ENCODE assay signal across 8 mouse cellular contexts in genomic region chr5:51551852-51552482, GRCm38 (mm10). TPM values are rescaled to one million over a fixed set of nuclear protein-coding genes. Genes with fewer than 3 reads are reported as not detected.
A peak's percentile ranks its signal among the peaks of the same experiment; 100 is the strongest.
DNase-seq lines count a peak whose midpoint lies in the region; ATAC-seq and TF ChIP-seq lines count a peak whose summit lies in the region.

No protein-coding gene starts in this region.

- no peaks in the 10 kb centered on the region for H3K36me3 ChIP-seq in forebrain, postnatal 0 days (ENCODE audit: insufficient read depth)
- H3K36me3 ChIP-seq in liver, embryonic 16.5 days (ENCODE audit: control insufficient read depth, insufficient read depth) = no peaks in the 10 kb centered on the region
- H3K36me3 ChIP-seq in splenic B cell, adult 2 months (ENCODE audit: control insufficient read depth, insufficient read depth, low read length, poor library complexity, severe bottlenecking) = no peaks in the 10 kb centered on the region

- ATAC-seq in forebrain, postnatal 0 days = no peak
- no peak for ATAC-seq in liver, embryonic 16.5 days (ENCODE audit: low read depth)

- H3K9me3 ChIP-seq in forebrain, postnatal 0 days (ENCODE audit: low read length) = no peaks in the 10 kb centered on the region
- H3K9me3 ChIP-seq in liver, embryonic 16.5 days (replicated peaks; ENCODE audit: control insufficient read depth, low read length) = no peaks in the 10 kb centered on the region

- H3K27ac ChIP-seq in forebrain, postnatal 0 days (ENCODE audit: low read depth, low read length) = peak overlapping the region; percentile 73
- H3K27ac ChIP-seq in liver, embryonic 16.5 days (ENCODE audit: low read length) = peak overlapping the region; percentile 58

- 7% methylated on average over 12 of the region's 12 CpGs for whole genome bisulfite sequencing in forebrain, postnatal 0 days
- WGBS in liver, embryonic 16.5 days (ENCODE audit: insufficient replicate concordance) = 8% methylated on average over 12 of the region's 12 CpGs

- DNase-seq in gastrocnemius, postnatal 25 days = peak; percentile 14
- no peak for DNase-seq in gastrocnemius, adult 8-10 months (ENCODE audit: low spot score in 2 of 2)
- DNase-seq in Muller cell, postnatal 12 days (ENCODE audit: inconsistent ontology term) = peak; percentile 33
- DNase-seq in forebrain, postnatal 0 days = peak; percentile 52
- peak; percentile 33 for DNase-seq in splenic B cell, adult 2 months (ENCODE audit: low read depth, low spot score)
- DNase-seq in cerebellum, adult 18-20 months = no peak
- DNase-seq in left cerebral cortex, adult 9 months (ENCODE audit: low spot score in 2 of 2) = no peak

- peak overlapping the region; percentile 48 for H3K9ac ChIP-seq in forebrain, postnatal 0 days
- peak overlapping the region; percentile 0; the same call in 1 of the 2 replicates for H3K9ac ChIP-seq in liver, embryonic 16.5 days (ENCODE audit: low read depth, low read length)

- peak overlapping the region; percentile 46 for H3K4me3 ChIP-seq in forebrain, postnatal 0 days (ENCODE audit: low read depth, low read length)
- peak overlapping the region; percentile 54 for H3K4me3 ChIP-seq in liver, embryonic 16.5 days (ENCODE audit: low read depth, low read length)

- no peaks in the 10 kb centered on the region for H3K27me3 ChIP-seq in forebrain, postnatal 0 days (ENCODE audit: insufficient read depth, low read length)
- no peaks in the 10 kb centered on the region for H3K27me3 ChIP-seq in liver, embryonic 16.5 days (ENCODE audit: control insufficient read depth, insufficient read depth, low read depth, low read length)
- H3K27me3 ChIP-seq in splenic B cell, adult 2 months (ENCODE audit: control insufficient read depth, insufficient read depth, low read length, poor library complexity, severe bottlenecking) = no peaks in the 10 kb centered on the region

- H3K4me2 ChIP-seq in forebrain, postnatal 0 days (ENCODE audit: low read depth) = peak overlapping the region; percentile 63
- H3K4me2 ChIP-seq in liver, embryonic 16.5 days (ENCODE audit: low read depth, low read length) = peak overlapping the region; percentile 42

- H3K4me1 ChIP-seq in forebrain, postnatal 0 days (ENCODE audit: insufficient read depth) = peaks cover 3% of the 10 kb centered on the region; the same call in 1 of the 2 replicates
- H3K4me1 ChIP-seq in liver, embryonic 16.5 days (ENCODE audit: control insufficient read depth, low read depth, low read length) = no peaks in the 10 kb centered on the region

- TF ChIP-seq CTCF in forebrain, postnatal 0 days (IDR thresholded peaks at IDR 0.05; ENCODE audit: low read depth) = no peak

RNA-seq across cellular contexts. Expression of gene Ppargc1a, which starts 15.6 kb away (rescaled TPM):
- 10 to 100 TPM; 28.9 to 96.0 TPM for total RNA-seq in gastrocnemius, postnatal 25 days (2021)
- total RNA-seq in gastrocnemius, adult 8-10 months (2022) = 10 to 100 TPM; 26.3 to 47.8 (median 38.9) TPM
- 7.0 and 10.4 TPM in 2 replicates for total RNA-seq in forebrain, postnatal 0 days (2014; rRNA removed)
- 7.9 and 13.7 TPM in 2 replicates for polyA plus RNA-seq in forebrain, postnatal 0 days (2015; fragmentation: Nextera tagmentation; extraction: Ambion mirVana)
- polyA plus RNA-seq in liver, embryonic 16.5 days (2015; fragmentation: Nextera tagmentation; extraction: Ambion mirVana) = 3.5 and 4.3 TPM in 2 replicates

Comparison
In these comparisons a context has a peak if more than half of its experiments do, and no peak if none do; other contexts are left out.
1. DNase-seq: peak in gastrocnemius, postnatal 25 days (single experiment), Muller cell, postnatal 12 days (single experiment), forebrain, postnatal 0 days (single experiment) and splenic B cell, adult 2 months (single experiment); none in gastrocnemius, adult 8-10 months (0 of 2), cerebellum, adult 18-20 months (0 of 2) and left cerebral cortex, adult 9 months (0 of 2).